Mouse (Mus musculus) skeletal muscle tissue, postnatal 0 days (tissue): ENCODE data around the gene Prr36. TPM values are rescaled to one million over a fixed set of nuclear protein-coding genes. Genes with fewer than 3 reads are reported as not detected.

ENCODE experiments used
- polyA plus RNA-seq: library from polyadenylated mRNA; unstranded; fragments of >200 nt; fragmentation: Nextera tagmentation; extraction: Ambion mirVana; gene quantifications from 2 replicates; pipeline ENCODE4 v1.2.1, GENCODE M21; 2015

Prr36 gene
- polyA plus RNA-seq = 0.09 TPM in 1 of 2 replicates, not detected in the other

GRCm38 (mm10) chr8:4216791-4217621 is at the start of gene Prr36:
Gene Prr36 (minus strand): TSS chr8:4217459.

GRCm38 (mm10) chr8:4259125-4259804 is 42.0 kb upstream of the Prr36 start, which contains the start of gene Ctxn1:
Gene Ctxn1 (minus strand): TSS chr8:4259274.

GRCm38 (mm10) chr8:4252934-4253841 is 35.9 kb upstream of the Prr36 start, which contains the start of gene Snapc2:
Gene Snapc2 (plus strand): TSS chr8:4253080.

GRCm38 (mm10) chr8:4247951-4248540 is 30.8 kb upstream of the Prr36 start, which contains the start of gene Tgfbr3l:
Gene Tgfbr3l (plus strand): TSS chr8:4248214.

GRCm38 (mm10) chr8:4238434-4239192 is 21.4 kb upstream of the Prr36 start, which contains the start of the genes Map2k7 and Gm49320:
Gene Map2k7 (plus strand): TSS chr8:4238740.
Gene Gm49320 (plus strand): TSS chr8:4238865.

DNA sequence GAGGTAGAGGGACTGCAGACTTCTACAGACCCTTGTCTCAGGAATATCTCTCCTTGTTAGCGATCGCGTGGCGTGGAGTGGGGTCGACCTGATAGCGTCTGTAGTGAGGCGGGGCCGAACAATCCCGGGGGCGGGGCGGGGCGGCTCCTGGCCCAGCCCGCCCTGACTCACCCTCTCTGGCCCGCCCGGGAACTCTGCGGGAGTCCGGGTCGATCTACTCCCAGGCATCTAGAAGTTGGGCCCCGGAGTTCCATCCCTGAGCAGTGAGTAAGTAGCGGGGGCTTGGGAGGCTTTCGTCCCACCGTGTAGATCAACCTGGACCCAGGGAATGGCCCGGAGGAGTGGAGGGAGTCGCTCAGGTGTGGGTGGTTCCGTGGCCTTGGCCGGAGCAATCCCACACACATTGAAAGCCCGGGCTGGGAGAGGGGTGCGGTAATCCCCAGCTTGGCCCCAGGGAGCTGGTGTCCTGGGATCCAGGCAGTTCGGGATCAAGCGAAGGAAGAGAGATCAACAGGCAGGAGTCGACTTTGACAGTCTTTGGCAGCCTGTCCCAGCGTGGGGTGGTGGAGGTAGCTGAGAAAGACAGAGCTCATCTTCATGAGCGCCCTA is 9.6 kb upstream of the Prr36 start, which contains the start of gene Lrrc8e:
Lrrc8e (plus strand) TSS at position 89 of the 609 bp plus-strand sequence.

DNA sequence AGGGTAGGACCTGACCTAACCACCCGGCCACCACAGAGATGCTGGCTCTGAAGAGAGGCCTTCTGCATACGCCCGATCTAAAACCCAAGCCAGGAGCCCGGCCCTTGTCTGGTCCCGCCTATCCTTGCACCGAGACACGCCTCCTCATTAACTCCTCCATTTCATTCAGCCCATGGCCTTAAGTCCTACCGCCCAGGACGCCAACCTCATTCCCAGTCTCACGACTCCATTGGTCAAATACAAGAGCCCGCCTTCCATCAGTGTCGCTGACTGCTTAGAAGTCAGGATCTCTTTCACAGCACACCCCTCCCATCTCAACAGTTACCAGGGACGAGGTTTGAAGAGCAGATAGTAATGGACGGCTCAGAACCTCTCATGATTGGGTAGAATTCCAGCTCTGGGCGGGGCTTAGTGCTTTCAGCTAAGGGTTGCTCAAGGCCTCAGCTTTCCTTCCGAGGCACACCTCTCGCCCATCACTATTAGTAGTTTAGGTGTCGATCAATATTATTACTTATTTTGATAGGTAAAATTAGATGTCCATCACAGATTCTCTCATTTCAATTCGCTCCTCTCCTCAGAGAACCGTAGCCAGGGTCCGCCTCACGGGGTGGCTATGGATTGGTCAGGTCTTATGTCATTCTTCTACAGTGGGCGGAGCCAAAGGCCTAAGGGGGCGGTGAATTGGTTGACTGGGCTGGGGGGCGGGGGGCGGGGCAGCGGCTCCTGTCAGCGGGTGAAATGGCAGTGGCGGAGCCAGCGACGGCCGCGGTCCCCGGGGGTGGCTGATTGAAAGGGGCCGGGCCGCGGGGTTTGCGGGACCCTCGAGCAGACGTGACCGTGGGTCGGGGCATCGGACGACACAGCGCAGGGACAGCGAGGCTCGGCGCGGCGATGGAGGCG is 51.2 kb downstream of the Prr36 start, which contains the start of gene Evi5l:
Evi5l (plus strand) TSS at position 716 of the 900 bp plus-strand sequence.

Other genes starting within 250 kb of the Prr36 start
- gene Cd209f, start 111.6 kb downstream of the Prr36 start, polyA plus RNA-seq = 1.3 and 2.8 TPM in 2 replicates
- 0.09 and 0.12 TPM in 2 replicates for gene Cd209g, start 83.4 kb downstream of the Prr36 start, polyA plus RNA-seq
- 9.6 and 11.2 TPM in 2 replicates for gene Evi5l, start 50.9 kb downstream of the Prr36 start, polyA plus RNA-seq
- gene Lrrc8e, start 9.4 kb upstream of the Prr36 start, polyA plus RNA-seq = 0.06 and 0.17 TPM in 2 replicates
- 20.8 TPM in 2 replicates for gene Map2k7, start 21.3 kb upstream of the Prr36 start, polyA plus RNA-seq
- gene Gm49320, start 21.4 kb upstream of the Prr36 start, polyA plus RNA-seq = 0.49 and 0.69 TPM in 2 replicates
- gene Tgfbr3l, start 30.8 kb upstream of the Prr36 start, polyA plus RNA-seq = 1.2 and 2.5 TPM in 2 replicates
- 21.5 and 26.5 TPM in 2 replicates for gene Snapc2, start 35.6 kb upstream of the Prr36 start, polyA plus RNA-seq
- gene Ctxn1, start 41.8 kb upstream of the Prr36 start, polyA plus RNA-seq = 7.5 and 7.9 TPM in 2 replicates
- gene Timm44, start 58.5 kb upstream of the Prr36 start, polyA plus RNA-seq = 64.0 and 64.1 TPM in 2 replicates
- 5.6 and 7.0 TPM in 2 replicates for gene Ccl25, start 107.8 kb upstream of the Prr36 start, polyA plus RNA-seq
- gene Elavl1, start 108.0 kb upstream of the Prr36 start, polyA plus RNA-seq = 79.2 and 92.9 TPM in 2 replicates